Mouse (Mus musculus) forebrain, embryonic 12.5 days (tissue): Measurements from ENCODE around the gene Ldlrad3. TPM values are rescaled to one million over a fixed set of nuclear protein-coding genes. Genes with fewer than 3 reads are reported as not detected.

Experiments used
- ATAC-seq: fragments of 200-750 bp; cut with Nextera tagmentation; 2 replicates; pipeline ENCODE4 v1.8.0; 2017; ENCODE audit warnings: moderate TSS enrichment; ENCODE audit not compliant: low FRiP score
- H3K27ac ChIP-seq: fragments of 300-500 bp; sonication (generic); 2 replicates; pipeline ENCODE4 v1.5.1; 2016; ENCODE audit warnings: mild to moderate bottlenecking
- H3K27me3 ChIP-seq: fragments of 300-500 bp; sonication (generic); 2 replicates; pipeline ENCODE4 v1.6.1; 2016; ENCODE audit warnings: mild to moderate bottlenecking
- H3K36me3 ChIP-seq: fragments of 300-500 bp; sonication (generic); replicated peaks from 2 replicates; pipeline ENCODE4 v1.6.1; 2016; ENCODE audit warnings: mild to moderate bottlenecking
- H3K4me1 ChIP-seq: fragments of 300-500 bp; sonication (generic); 2 replicates; pipeline ENCODE4 v1.6.1; 2016
- H3K4me2 ChIP-seq: fragments of 300-500 bp; sonication (generic); 2 replicates; pipeline ENCODE4 v1.6.1; 2016; ENCODE audit warnings: mild to moderate bottlenecking, moderate library complexity
- H3K4me3 ChIP-seq: fragments of 300-500 bp; sonication (generic); replicated peaks from 2 replicates; pipeline ENCODE4 v1.5.1; 2016; ENCODE audit warnings: mild to moderate bottlenecking
- H3K9ac ChIP-seq: fragments of 300-500 bp; sonication (generic); 2 replicates; pipeline ENCODE4 v1.6.1; 2016; ENCODE audit warnings: mild to moderate bottlenecking
- H3K9me3 ChIP-seq: fragments of 300-500 bp; sonication (generic); 2 replicates; pipeline ENCODE4 v1.6.1; 2016
- WGBS: fragments of 180-500 bp; shearing (Covaris S2); methylation state at CpG from one replicate; pipeline ENCODE4 v1.1.7; 2016; 5-methylcytosine and 5-hydroxymethylcytosine counted together
- polyA plus RNA-seq: library from polyadenylated mRNA; unstranded; fragments of >200 nt; fragmentation: Nextera tagmentation; extraction: Ambion mirVana; gene quantifications from 2 replicates; pipeline ENCODE4 v1.2.1, GENCODE M21; 2016

Ldlrad3 gene
- polyA plus RNA-seq, 1 experiment from 2014 or later = 56.8 TPM

DNA sequence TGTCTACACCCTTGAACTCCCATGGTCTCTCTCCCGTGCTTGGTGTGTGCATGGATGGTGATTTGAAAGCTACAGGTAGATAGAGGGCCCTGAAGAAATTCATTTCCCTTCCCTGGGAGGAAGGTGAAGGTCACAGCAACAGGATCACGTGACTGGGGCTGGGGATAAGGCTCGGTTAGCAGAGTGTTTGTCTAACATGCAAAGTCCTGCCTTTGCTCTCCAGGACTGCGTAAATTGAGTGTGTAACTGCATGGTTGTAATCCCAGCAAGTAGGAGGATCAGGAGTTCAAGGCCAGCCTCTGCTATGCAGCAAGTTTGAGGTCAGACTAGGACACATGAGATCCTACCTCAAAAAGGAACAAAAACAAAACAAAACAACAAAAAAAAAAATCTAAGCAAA is 32.7 kb downstream of the Ldlrad3 start:
- Histone ChIP-seq H3K9me3 (no peaks in the 10 kb centered on the region), H3K4me3 (no peak overlapping the region), H3K9ac (no peak overlapping the region), H3K4me2 (no peak overlapping the region), H3K36me3 (no peaks in the 10 kb centered on the region), H3K27me3 (no peaks in the 10 kb centered on the region), H3K27ac (no peak overlapping the region), H3K4me1 (peaks cover 25% of the 10 kb centered on the region)
- ATAC-seq = no peak
- 87% methylated on average over 4 of the region's 4 CpGs for WGBS

DNA sequence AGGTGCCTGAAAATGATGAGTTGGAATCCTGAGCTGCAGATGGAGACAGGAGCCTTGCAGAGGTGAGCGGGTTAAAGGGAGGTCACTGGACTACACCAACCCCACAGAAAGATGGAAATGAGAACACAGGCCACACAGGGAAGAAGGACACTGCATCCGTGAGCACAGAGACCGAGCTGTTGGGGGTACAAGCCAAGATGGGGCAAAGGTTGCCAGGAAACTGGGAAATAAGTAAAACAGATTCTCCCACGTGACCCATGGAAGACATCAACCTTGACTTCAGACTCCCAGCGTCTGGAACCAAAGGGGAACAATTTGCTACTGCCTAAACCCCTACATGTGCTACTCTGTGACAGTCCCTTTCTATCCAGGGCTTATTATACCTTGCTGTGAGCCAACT is 33.3 kb downstream of the Ldlrad3 start:
- Histone ChIP-seq H3K27me3 (no peaks in the 10 kb centered on the region), H3K9me3 (no peaks in the 10 kb centered on the region), H3K4me1 (peaks cover 30% of the 10 kb centered on the region), H3K4me3 (no peak overlapping the region), H3K27ac (no peak overlapping the region), H3K9ac (no peak overlapping the region), H3K36me3 (no peaks in the 10 kb centered on the region), H3K4me2 (no peak overlapping the region)
- 90% methylated on average over 5 of the region's 5 CpGs for WGBS
- no peak for ATAC-seq

DNA sequence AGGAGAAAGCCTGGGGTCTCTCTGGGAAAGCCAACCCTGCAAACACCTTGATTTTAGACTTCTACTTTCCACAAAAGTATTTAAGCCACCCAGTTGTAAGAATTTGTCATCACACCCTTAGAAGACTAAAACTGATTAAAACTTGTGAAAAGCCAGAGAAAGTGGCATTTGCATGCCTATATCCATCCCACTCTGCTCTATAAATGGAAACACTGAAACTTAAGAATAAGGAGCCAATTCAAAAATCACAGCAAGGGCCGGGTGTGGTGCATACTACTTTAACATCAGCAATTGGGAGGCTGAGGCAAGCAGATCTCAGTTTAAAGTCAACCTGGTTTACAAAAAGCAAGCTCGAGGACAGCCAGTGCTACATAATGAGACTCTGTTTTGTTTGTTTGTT is 37.1 kb downstream of the Ldlrad3 start:
- Histone ChIP-seq H3K9me3 (no peaks in the 10 kb centered on the region), H3K4me3 (no peak overlapping the region), H3K27me3 (no peaks in the 10 kb centered on the region), H3K4me1 (peaks cover 18% of the 10 kb centered on the region), H3K4me2 (no peak overlapping the region), H3K9ac (no peak overlapping the region), H3K27ac (no peak overlapping the region), H3K36me3 (no peaks in the 10 kb centered on the region)
- WGBS = 90% methylated on average over 2 of the region's 2 CpGs
- no peak for ATAC-seq

DNA sequence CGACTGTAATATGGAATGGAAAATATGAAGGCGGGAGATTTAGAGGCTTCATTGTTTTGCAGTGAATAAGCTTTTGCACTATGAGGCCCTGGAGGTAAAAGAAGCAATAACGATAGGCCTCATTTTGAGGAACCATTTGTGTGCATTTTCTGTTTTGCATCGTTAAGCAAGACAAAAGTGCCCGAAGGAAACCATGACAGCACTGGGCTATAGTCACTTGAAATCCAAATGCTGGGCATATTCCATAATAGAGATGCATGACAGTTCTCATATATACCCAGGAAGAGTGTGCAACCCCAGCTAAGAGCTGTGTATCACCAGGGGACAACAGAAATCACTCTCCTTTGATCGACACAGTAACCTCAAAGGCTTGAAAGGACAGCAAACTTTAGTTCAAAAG is 38.1 kb downstream of the Ldlrad3 start:
- Histone ChIP-seq H3K9me3 (no peaks in the 10 kb centered on the region), H3K36me3 (no peaks in the 10 kb centered on the region), H3K4me1 (peaks cover 24% of the 10 kb centered on the region), H3K27ac (no peak overlapping the region), H3K9ac (no peak overlapping the region), H3K27me3 (no peaks in the 10 kb centered on the region), H3K4me2 (no peak overlapping the region), H3K4me3 (no peak overlapping the region)
- no peak for ATAC-seq
- 56% methylated on average over 6 of the region's 6 CpGs for WGBS

DNA sequence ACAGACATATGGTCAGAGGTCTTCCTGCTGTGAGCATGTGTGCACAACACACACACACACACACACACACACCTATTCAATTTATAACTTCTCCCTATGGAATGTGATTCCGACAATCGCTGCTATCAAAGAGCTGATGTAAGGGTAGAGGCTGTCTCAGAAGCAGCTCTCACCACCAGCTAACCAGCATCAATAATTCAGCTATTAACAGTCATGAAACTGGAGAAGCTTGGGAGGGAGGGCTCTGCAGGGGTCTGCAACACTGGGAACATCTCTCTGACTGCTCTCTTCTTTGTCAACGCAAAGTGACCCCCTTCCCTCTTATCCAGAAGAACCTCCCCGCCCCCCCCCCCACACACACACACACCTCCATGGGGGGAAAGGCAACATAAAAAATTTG is 38.6 kb downstream of the Ldlrad3 start:
- peak overlapping the region; percentile 43; the same call in 1 of the 2 replicates for H3K27ac ChIP-seq
- no peak for ATAC-seq
- no peak overlapping the region for H3K9ac ChIP-seq
- H3K27me3 ChIP-seq = no peaks in the 10 kb centered on the region
- H3K4me3 ChIP-seq = no peak overlapping the region
- H3K36me3 ChIP-seq = no peaks in the 10 kb centered on the region
- H3K9me3 ChIP-seq = no peaks in the 10 kb centered on the region
- peaks cover 29% of the 10 kb centered on the region for H3K4me1 ChIP-seq
- 72% methylated on average over 4 of the region's 4 CpGs for WGBS
- no peak overlapping the region for H3K4me2 ChIP-seq

DNA sequence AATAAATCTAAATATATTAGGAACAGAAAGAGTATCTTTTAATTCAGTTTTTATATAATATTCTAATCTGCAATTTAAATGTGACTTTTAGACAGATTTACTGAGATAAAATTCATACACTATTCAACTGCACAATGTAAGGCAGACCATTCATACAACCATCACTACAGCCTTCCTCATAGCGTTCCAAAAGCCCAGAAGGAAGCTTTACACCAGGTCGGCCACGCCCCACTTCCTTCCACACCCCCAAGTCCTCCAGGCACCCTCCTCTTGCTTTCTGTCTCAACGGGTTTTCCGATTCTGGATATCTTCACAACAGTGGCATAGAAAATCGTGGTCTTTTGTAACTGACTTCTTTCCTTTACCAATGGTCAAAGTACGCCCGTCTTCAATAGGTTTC is 39.8 kb downstream of the Ldlrad3 start:
- Histone ChIP-seq H3K9ac (no peak overlapping the region), H3K27ac (no peak overlapping the region), H3K36me3 (no peaks in the 10 kb centered on the region), H3K9me3 (no peaks in the 10 kb centered on the region), H3K4me3 (no peak overlapping the region), H3K4me1 (peaks cover 30% of the 10 kb centered on the region), H3K27me3 (no peaks in the 10 kb centered on the region), H3K4me2 (no peak overlapping the region)
- 94% methylated on average over 8 of the region's 8 CpGs for WGBS
- ATAC-seq = no peak

DNA sequence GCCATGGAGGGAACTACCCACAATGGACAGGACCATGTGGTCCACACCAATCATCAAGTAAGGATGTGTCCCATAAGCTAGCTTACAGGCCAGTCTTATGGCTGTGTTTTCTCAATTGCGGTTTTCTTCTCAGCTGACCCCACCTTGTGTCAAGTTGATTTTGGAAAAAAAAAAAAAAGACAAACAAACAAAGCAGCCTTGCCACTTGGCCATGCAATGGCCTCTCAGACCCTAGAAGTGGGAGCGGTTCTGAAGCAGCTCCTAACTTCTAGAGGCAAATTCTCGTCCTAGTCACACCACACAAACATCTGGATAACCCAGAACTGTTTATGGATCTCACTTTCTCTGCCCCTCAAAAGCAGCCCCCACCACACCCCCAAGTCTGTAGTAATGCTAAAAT is 41.1 kb downstream of the Ldlrad3 start:
- Histone ChIP-seq H3K4me1 (peaks cover 30% of the 10 kb centered on the region), H3K4me3 (no peak overlapping the region), H3K9ac (no peak overlapping the region), H3K4me2 (no peak overlapping the region), H3K9me3 (no peaks in the 10 kb centered on the region), H3K36me3 (no peaks in the 10 kb centered on the region), H3K27ac (no peak overlapping the region), H3K27me3 (no peaks in the 10 kb centered on the region)
- 89% methylated on average over 3 of the region's 3 CpGs for WGBS
- no peak for ATAC-seq

DNA sequence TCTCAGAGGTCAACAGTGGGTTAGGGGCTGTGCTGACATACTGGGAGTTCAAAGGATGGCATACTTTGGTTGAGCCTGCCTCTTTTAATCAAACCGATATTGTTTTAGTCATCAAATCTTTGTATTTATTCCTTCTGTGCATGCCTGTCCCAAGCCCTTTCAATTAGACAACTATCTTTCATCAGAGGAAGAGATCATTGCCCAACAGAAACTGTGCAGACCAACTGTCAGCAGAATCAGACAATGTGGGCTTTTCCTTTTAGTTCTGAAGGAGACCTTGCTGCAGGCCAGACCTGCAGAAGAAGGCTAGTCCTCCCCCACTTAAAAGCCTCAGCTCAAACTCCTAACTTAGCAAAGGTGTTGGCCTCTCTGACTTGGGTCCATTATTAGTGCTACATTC is 41.9 kb downstream of the Ldlrad3 start:
- no peak overlapping the region for H3K9ac ChIP-seq
- peaks cover 33% of the 10 kb centered on the region for H3K4me1 ChIP-seq
- no peaks in the 10 kb centered on the region for H3K9me3 ChIP-seq
- H3K36me3 ChIP-seq = no peaks in the 10 kb centered on the region
- 90% methylated on average over 1 of the region's 1 CpGs for WGBS
- no peak overlapping the region for H3K4me2 ChIP-seq
- ATAC-seq = no peak
- H3K4me3 ChIP-seq = no peak overlapping the region
- no peak overlapping the region for H3K27ac ChIP-seq
- H3K27me3 ChIP-seq = no peaks in the 10 kb centered on the region

DNA sequence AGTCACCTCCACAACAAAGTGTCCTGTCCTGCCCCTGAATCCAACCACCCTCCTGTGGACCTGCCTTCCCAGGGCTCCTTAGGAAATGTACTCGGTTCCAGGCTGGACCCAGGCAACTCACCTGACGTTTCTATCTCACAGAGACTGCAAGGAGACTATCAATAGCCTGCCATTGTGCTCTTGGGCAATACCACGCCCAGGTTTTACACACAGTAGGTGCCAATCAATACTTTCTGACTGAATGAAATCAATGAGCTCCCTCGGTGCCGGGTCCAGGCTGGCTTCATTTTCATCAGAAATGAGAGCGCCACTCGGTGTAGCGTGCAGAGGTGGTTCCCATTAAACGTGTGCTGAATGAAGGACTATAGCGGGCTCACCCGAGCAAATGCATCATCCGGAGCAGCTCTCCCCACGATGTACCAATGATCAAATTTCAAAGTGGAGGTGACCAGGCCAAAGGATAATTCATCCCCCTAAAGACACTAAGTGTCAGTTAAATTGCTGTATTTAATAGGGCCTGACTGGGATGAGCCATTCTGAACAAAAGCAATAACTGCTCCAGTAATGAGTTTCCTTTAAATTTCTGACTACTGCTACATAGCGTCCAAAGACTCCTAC is 43.4 kb downstream of the Ldlrad3 start:
- Histone ChIP-seq H3K9me3 (no peaks in the 10 kb centered on the region), H3K4me2 (no peak overlapping the region), H3K4me3 (no peak overlapping the region), H3K27ac (no peak overlapping the region), H3K27me3 (no peaks in the 10 kb centered on the region), H3K4me1 (peaks cover 43% of the 10 kb centered on the region), H3K9ac (no peak overlapping the region), H3K36me3 (no peaks in the 10 kb centered on the region)
- ATAC-seq = peak; percentile 59; the same call in 1 of the 2 replicates
- WGBS = 50% methylated on average over 14 of the region's 14 CpGs

DNA sequence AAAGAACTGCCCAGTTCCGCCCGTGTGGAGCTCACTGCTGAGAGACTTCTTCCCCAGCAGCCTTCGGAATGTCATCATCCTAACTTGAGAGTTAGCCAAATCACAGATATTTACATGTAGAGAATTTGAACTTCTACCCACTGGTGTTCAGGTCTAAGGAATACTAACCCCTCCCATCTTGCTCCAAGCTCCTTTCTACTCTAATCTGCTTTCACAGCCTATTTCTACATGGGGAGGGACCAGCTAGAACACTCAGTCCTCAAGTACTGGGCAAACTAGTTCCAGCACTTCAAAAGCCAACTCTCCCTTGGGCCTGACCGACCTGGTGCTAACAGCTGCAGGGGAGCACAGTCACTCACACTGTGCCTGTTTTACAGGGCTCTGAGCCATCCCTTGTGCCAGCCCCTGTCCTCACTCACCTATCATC is 44.0 kb downstream of the Ldlrad3 start:
- H3K4me2 ChIP-seq = no peak overlapping the region
- H3K4me3 ChIP-seq = no peak overlapping the region

DNA sequence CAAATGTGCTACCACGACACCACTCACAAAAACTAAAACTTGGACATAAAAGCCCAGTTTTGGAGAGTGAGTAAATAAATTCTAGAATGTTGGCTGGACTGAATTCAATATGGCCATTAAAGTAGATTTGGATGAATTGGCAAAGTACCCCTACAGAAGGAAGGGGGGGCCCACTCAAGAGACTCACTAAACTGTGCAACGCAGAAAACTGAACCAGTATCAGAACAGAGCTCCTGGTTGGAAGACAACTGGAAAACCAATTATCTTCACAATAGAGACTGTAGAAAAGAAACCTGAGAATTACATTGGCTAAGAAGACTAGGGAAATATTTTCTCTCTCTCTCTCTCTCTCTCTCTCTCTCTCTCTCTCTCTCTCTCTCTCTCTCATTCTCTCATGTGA is 45.0 kb downstream of the Ldlrad3 start:
- Histone ChIP-seq H3K27ac (no peak overlapping the region), H3K27me3 (no peaks in the 10 kb centered on the region), H3K4me2 (no peak overlapping the region), H3K9ac (no peak overlapping the region), H3K36me3 (no peaks in the 10 kb centered on the region), H3K4me1 (peaks cover 50% of the 10 kb centered on the region), H3K4me3 (no peak overlapping the region), H3K9me3 (no peaks in the 10 kb centered on the region)
- no peak for ATAC-seq
- WGBS = 89% methylated on average over 2 of the region's 2 CpGs

More for the DNA sequence above, 44.0 kb downstream of the Ldlrad3 start:
- no peaks in the 10 kb centered on the region for H3K27me3 ChIP-seq
- ATAC-seq = peak; percentile 19; the same call in 1 of the 2 replicates
- 74% methylated on average over 4 of the region's 4 CpGs for WGBS
- H3K36me3 ChIP-seq = no peaks in the 10 kb centered on the region
- H3K4me1 ChIP-seq = peaks cover 43% of the 10 kb centered on the region
- no peak overlapping the region for H3K27ac ChIP-seq
- H3K9me3 ChIP-seq = no peaks in the 10 kb centered on the region
- no peak overlapping the region for H3K9ac ChIP-seq

DNA sequence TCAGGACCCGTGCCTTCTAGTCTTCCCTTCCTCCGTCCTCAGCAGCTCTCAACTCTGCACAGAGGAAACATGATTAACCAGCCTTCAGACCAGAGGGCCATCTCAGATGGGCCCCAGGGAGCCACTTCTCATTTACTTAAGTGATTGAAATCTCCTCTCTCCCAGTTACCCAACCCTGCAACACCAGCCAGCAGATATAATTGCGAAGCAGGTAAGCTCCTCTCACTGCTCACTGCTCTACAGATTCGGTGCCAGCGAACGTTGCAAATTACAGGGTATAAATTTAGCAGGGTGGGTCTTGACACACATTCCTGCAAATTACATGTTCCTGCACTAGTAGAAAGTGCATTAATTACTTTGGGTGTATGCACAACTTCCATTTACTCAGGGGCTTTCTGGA is 48.3 kb downstream of the Ldlrad3 start:
- H3K4me2 ChIP-seq = no peak overlapping the region
- peaks cover 60% of the 10 kb centered on the region for H3K4me1 ChIP-seq
- H3K9me3 ChIP-seq = no peaks in the 10 kb centered on the region
- ATAC-seq = no peak
- H3K27me3 ChIP-seq = no peaks in the 10 kb centered on the region
- H3K4me3 ChIP-seq = no peak overlapping the region
- H3K36me3 ChIP-seq = no peaks in the 10 kb centered on the region
- no peak overlapping the region; the same call in 1 of the 2 replicates for H3K27ac ChIP-seq
- H3K9ac ChIP-seq = no peak overlapping the region
- 46% methylated on average over 6 of the region's 6 CpGs for WGBS

DNA sequence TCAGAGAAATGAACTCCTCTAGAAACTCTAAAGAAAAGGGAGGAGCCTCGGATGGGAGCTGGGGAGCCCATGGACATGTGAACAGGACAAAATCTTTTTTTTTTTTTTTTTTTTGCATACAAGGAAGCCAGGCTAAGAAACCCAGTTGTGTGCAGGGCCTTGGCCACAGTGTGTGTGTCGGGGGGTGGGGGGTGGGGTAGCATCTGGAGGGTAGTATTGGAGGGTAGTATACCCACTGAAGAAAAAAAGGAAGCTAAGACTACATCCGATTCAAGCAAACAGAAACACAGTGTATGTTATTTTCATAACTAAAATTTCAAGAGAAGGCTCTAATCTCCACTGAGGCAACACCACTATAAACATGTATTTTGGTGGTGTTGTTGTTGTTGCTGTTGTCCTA is 50.0 kb downstream of the Ldlrad3 start:
- Histone ChIP-seq H3K9me3 (no peaks in the 10 kb centered on the region), H3K4me1 (peaks cover 60% of the 10 kb centered on the region), H3K4me2 (no peak overlapping the region), H3K4me3 (no peak overlapping the region), H3K36me3 (no peaks in the 10 kb centered on the region), H3K27ac (no peak overlapping the region), H3K27me3 (no peaks in the 10 kb centered on the region), H3K9ac (no peak overlapping the region)
- WGBS = 83% methylated on average over 3 of the region's 3 CpGs
- ATAC-seq = no peak
